Comparison of ENCODE assay signal across 8 mouse cellular contexts in genomic region chr3:60499718-60500450, GRCm38 (mm10). TPM values are rescaled to one million over a fixed set of nuclear protein-coding genes. Genes with fewer than 3 reads are reported as not detected.
A peak's percentile ranks its signal among the peaks of the same experiment; 100 is the strongest.
DNase-seq lines count a peak whose midpoint lies in the region; ATAC-seq and TF ChIP-seq lines count a peak whose summit lies in the region.

No protein-coding gene starts in this region.

- H3K27ac ChIP-seq in heart, embryonic 13.5 days (replicated peaks), result peak overlapping the region; percentile 99
- 0 out of 2 replicates have a peak overlapping the region, but pooled peaks have one; percentile 92 for H3K27ac ChIP-seq in hindbrain, postnatal 0 days
- peak overlapping the region; percentile 88 for H3K27ac ChIP-seq in macrophage

- peaks cover 94% of the 10 kb centered on the region for H3K79me2 ChIP-seq in macrophage (ENCODE audit: inconsistent target)

- H3K36me3 ChIP-seq in heart, embryonic 13.5 days, result no peaks in the 10 kb centered on the region
- no peaks in the 10 kb centered on the region for H3K36me3 ChIP-seq in hindbrain, postnatal 0 days (ENCODE audit: insufficient read depth, low read length)
- H3K36me3 ChIP-seq in macrophage (ENCODE audit: inconsistent target), result no peaks in the 10 kb centered on the region

- WGBS in heart, embryonic 13.5 days, result 38% methylated on average over 7 of the region's 7 CpGs
- WGBS in hindbrain, postnatal 0 days, result 45% methylated on average over 7 of the region's 7 CpGs
- 48% methylated on average over 6 of the region's 7 CpGs for WGBS in macrophage (ENCODE audit: missing documents)

- no peak for DNase-seq in heart, adult 8-10 months (ENCODE audit: low spot score)
- peak; percentile 25 for DNase-seq in c-Kit-negative CD71-positive TER-119-positive erythroid progenitor cells, embryonic 14.5 days (ENCODE audit: low read depth, low spot score)
- DNase-seq in hindbrain, postnatal 0 days (ENCODE audit: low spot score), result no peak
- DNase-seq in layer of hippocampus, postnatal 14 days (ENCODE audit: low spot score in 2 of 2), result no peak
- DNase-seq in left cerebral cortex, adult 9 months (ENCODE audit: low spot score in 2 of 2), result no peak
- DNase-seq in ovary, postnatal 36 days (ENCODE audit: low spot score), result no peak

- peak overlapping the region; percentile 99 for H3K9ac ChIP-seq in heart, embryonic 13.5 days
- H3K9ac ChIP-seq in hindbrain, postnatal 0 days (replicated peaks; ENCODE audit: low read length), result no peak overlapping the region; the same call in 1 of the 2 replicates

- TF ChIP-seq CTCF in hindbrain, postnatal 0 days (IDR thresholded peaks at IDR 0.05; ENCODE audit: low read depth), result no peak

- H3K4me1 ChIP-seq in heart, embryonic 13.5 days, result peaks cover 46% of the 10 kb centered on the region
- H3K4me1 ChIP-seq in hindbrain, postnatal 0 days (ENCODE audit: insufficient read depth, low read length), result 0 out of 2 replicates have a peak, but pooled peaks cover 9% of the 10 kb centered on the region

- no peaks in the 10 kb centered on the region for H3K27me3 ChIP-seq in heart, embryonic 13.5 days (replicated peaks)
- no peaks in the 10 kb centered on the region for H3K27me3 ChIP-seq in hindbrain, postnatal 0 days (ENCODE audit: insufficient read depth, low read length)

- peak overlapping the region; percentile 91 for H3K4me3 ChIP-seq in heart, embryonic 13.5 days
- H3K4me3 ChIP-seq in hindbrain, postnatal 0 days (ENCODE audit: low read length), result peak overlapping the region; percentile 76
- peak overlapping the region; percentile 40 for H3K4me3 ChIP-seq in macrophage (ENCODE audit: inconsistent target)

- no peak for ATAC-seq in heart, embryonic 13.5 days (ENCODE audit: extremely low read depth, insufficient number of reproducible peaks, low FRiP score, low TSS enrichment)
- ATAC-seq in hindbrain, postnatal 0 days, result no peak

- no peaks in the 10 kb centered on the region for H3K9me3 ChIP-seq in heart, embryonic 13.5 days
- H3K9me3 ChIP-seq in hindbrain, postnatal 0 days (ENCODE audit: low read length), result no peaks in the 10 kb centered on the region

- H3K4me2 ChIP-seq in heart, embryonic 13.5 days, result peak overlapping the region; percentile 78
- H3K4me2 ChIP-seq in hindbrain, postnatal 0 days (ENCODE audit: low read depth, low read length), result peak overlapping the region; percentile 80

RNA-seq across cellular contexts. Expression of gene Mbnl1, which starts 27.3 kb away (rescaled TPM):
- 60.3 and 66.0 TPM in 2 replicates for polyA plus RNA-seq in heart, embryonic 13.5 days (2015; fragmentation: Nextera tagmentation; extraction: Ambion mirVana)
- 100 to 1,000 TPM; 226 to 256 (median 245) TPM for total RNA-seq in heart, adult 8-10 months (2022)
- total RNA-seq in hindbrain, postnatal 0 days (2014; rRNA removed), result 71.4 and 90.8 TPM in 2 replicates
- 52.7 and 56.2 TPM in 2 replicates for polyA plus RNA-seq in hindbrain, postnatal 0 days (2015; fragmentation: Nextera tagmentation; extraction: Ambion mirVana)
- 1,000 to 10,000 TPM in 15 of 26 experiments, 100 to 1,000 TPM in 10, 10 to 100 TPM in 1; 83.6 to 1,534 (median 1,127) TPM for total RNA-seq in macrophage (2018; cell fraction: chromatin; rRNA removed)
- total RNA-seq in macrophage (2018; cell fraction: cytosol; rRNA removed), result 100 to 1,000 TPM; 334 to 648 (median 462) TPM
- total RNA-seq in macrophage (2018; cell fraction: nucleus; rRNA removed), result 1,000 to 10,000 TPM in 11 of 26 experiments, 100 to 1,000 TPM in 15; 271 to 1,882 (median 927) TPM
- polyA plus RNA-seq in macrophage (2018), result 311 to 412 TPM (median 370 TPM) in 3 replicates
- 100 to 1,000 TPM; 111 to 113 TPM for total RNA-seq in layer of hippocampus, postnatal 14 days (2021)

Comparison
In these comparisons a context has a peak if more than half of its experiments do, and no peak if none do; other contexts are left out.
1. H3K4me3 ChIP-seq: peak in every context shown above with its lines; median percentile 91 in heart, embryonic 13.5 days; 76 in hindbrain, postnatal 0 days; 40 in macrophage.